Mouse (Mus musculus) hindbrain, embryonic 13.5 days (tissue): Measurements from ENCODE around the gene Olfr71. TPM values are rescaled to one million over a fixed set of nuclear protein-coding genes. Genes with fewer than 3 reads are reported as not detected.

Source experiments
- ATAC-seq: fragments of 200-750 bp; cut with Nextera tagmentation; 2 replicates; pipeline ENCODE4 v1.8.0; 2017; ENCODE audit warnings: moderate TSS enrichment; ENCODE audit not compliant: low FRiP score
- H3K27ac ChIP-seq: fragments of 300-500 bp; sonication (generic); 2 replicates; pipeline ENCODE4 v1.5.1; 2015; ENCODE audit warnings: inconsistent platforms, mild to moderate bottlenecking, moderate library complexity
- H3K27me3 ChIP-seq: fragments of 300-500 bp; sonication (generic); 2 replicates; pipeline ENCODE4 v1.6.1; 2015; ENCODE audit warnings: mild to moderate bottlenecking, inconsistent platforms
- H3K36me3 ChIP-seq: fragments of 300-500 bp; sonication (generic); 2 replicates; pipeline ENCODE4 v1.6.1; 2015; ENCODE audit warnings: mild to moderate bottlenecking, inconsistent platforms
- H3K4me1 ChIP-seq: fragments of 300-500 bp; sonication (generic); replicated peaks from 2 replicates; pipeline ENCODE4 v1.6.1; 2015; ENCODE audit warnings: inconsistent platforms
- H3K4me2 ChIP-seq: fragments of 300-500 bp; sonication (generic); 2 replicates; pipeline ENCODE4 v1.6.1; 2015; ENCODE audit warnings: inconsistent platforms, mild to moderate bottlenecking, moderate library complexity
- H3K4me3 ChIP-seq: fragments of 300-500 bp; sonication (generic); 2 replicates; pipeline ENCODE4 v1.5.1; 2015; ENCODE audit warnings: mild to moderate bottlenecking, inconsistent platforms
- H3K9ac ChIP-seq: fragments of 300-500 bp; sonication (generic); 2 replicates; pipeline ENCODE4 v1.6.1; 2015; ENCODE audit warnings: mild to moderate bottlenecking, inconsistent platforms
- H3K9me3 ChIP-seq: fragments of 300-500 bp; sonication (generic); 2 replicates; pipeline ENCODE4 v1.6.1; 2016; ENCODE audit warnings: inconsistent platforms
- whole genome bisulfite sequencing: fragments of 180-500 bp; shearing (Covaris S2); methylation state at CpG from one replicate; pipeline ENCODE4 v1.1.7; 2015; 5-methylcytosine and 5-hydroxymethylcytosine counted together
- polyA plus RNA-seq: library from polyadenylated mRNA; unstranded; fragments of >200 nt; fragmentation: Nextera tagmentation; extraction: Ambion mirVana; gene quantifications from 2 replicates; pipeline ENCODE4 v1.2.1, GENCODE M21; 2015

The Olfr71 gene
- polyA plus RNA-seq, 1 experiment from 2014 or later: not detected

- Histone ChIP-seq H3K27me3 (peaks cover 5% of the 10 kb centered on the region; the same call in 1 of the 2 replicates), H3K9ac (no peak overlapping the region), H3K9me3 (no peaks in the 10 kb centered on the region), H3K27ac (no peak overlapping the region), H3K4me1 (no peaks in the 10 kb centered on the region; the same call in 1 of the 2 replicates), H3K4me3 (no peak overlapping the region), H3K4me2 (no peak overlapping the region), H3K36me3 (no peaks in the 10 kb centered on the region)
- 65% methylated on average over 8 of the region's 8 CpGs for WGBS
- ATAC-seq: no peak
Observed at GRCm38 (mm10) chr4:43703851-43704250, 6.2 kb downstream of the Olfr71 start.

- Histone ChIP-seq H3K36me3 (no peaks in the 10 kb centered on the region), H3K9me3 (no peaks in the 10 kb centered on the region), H3K9ac (no peak overlapping the region), H3K4me2 (no peak overlapping the region), H3K27ac (no peak overlapping the region), H3K4me1 (no peaks in the 10 kb centered on the region; the same call in 1 of the 2 replicates), H3K4me3 (no peak overlapping the region), H3K27me3 (peaks cover 5% of the 10 kb centered on the region; the same call in 1 of the 2 replicates)
- no peak for ATAC-seq
- whole genome bisulfite sequencing: 80% methylated on average over 6 of the region's 6 CpGs
Observed at GRCm38 (mm10) chr4:43703439-43703838, 6.6 kb downstream of the Olfr71 start.

GRCm38 (mm10) chr4:43700707-43701106 is 9.3 kb downstream of the Olfr71 start, which contains the start of gene Olfr70:
Gene Olfr70, minus strand, starts transcription at chr4:43700807.
- Histone ChIP-seq H3K4me2 (no peak within 1 kb of the TSS), H3K27me3 (0 out of 2 replicates have a peak, but pooled peaks cover under 1% of the 10 kb centered on the region), H3K4me3 (no peak within 1 kb of the TSS), H3K9me3 (no peaks in the 10 kb centered on the region), H3K36me3 (no peaks in the 10 kb centered on the region), H3K9ac (no peak within 1 kb of the TSS), H3K27ac (no peak within 1 kb of the TSS), H3K4me1 (no peaks in the 10 kb centered on the region; the same call in 1 of the 2 replicates)
- 93% methylated on average over 6 of the region's 6 CpGs for WGBS
- ATAC-seq: no peak

- no peak overlapping the region for H3K27ac ChIP-seq
- WGBS: 90% methylated on average over 13 of the region's 13 CpGs
- no peak overlapping the region for H3K4me2 ChIP-seq
- H3K9ac ChIP-seq: no peak overlapping the region
- no peaks in the 10 kb centered on the region for H3K9me3 ChIP-seq
- no peaks in the 10 kb centered on the region for H3K27me3 ChIP-seq
- H3K36me3 ChIP-seq: peaks cover 6% of the 10 kb centered on the region; the same call in 1 of the 2 replicates
- no peak for ATAC-seq
- no peaks in the 10 kb centered on the region; the same call in 1 of the 2 replicates for H3K4me1 ChIP-seq
- no peak overlapping the region for H3K4me3 ChIP-seq
Observed at GRCm38 (mm10) chr4:43696561-43696960, 13.5 kb downstream of the Olfr71 start.

- 34% methylated on average over 9 of the region's 9 CpGs for WGBS
- no peak overlapping the region for H3K27ac ChIP-seq
- H3K9me3 ChIP-seq: no peaks in the 10 kb centered on the region
- H3K4me1 ChIP-seq: no peaks in the 10 kb centered on the region; the same call in 1 of the 2 replicates
- no peaks in the 10 kb centered on the region for H3K27me3 ChIP-seq
- no peak overlapping the region for H3K9ac ChIP-seq
- no peak for ATAC-seq
- H3K4me2 ChIP-seq: no peak overlapping the region
- peaks cover 16% of the 10 kb centered on the region for H3K36me3 ChIP-seq
- no peak overlapping the region for H3K4me3 ChIP-seq
Observed at GRCm38 (mm10) chr4:43695249-43695671, 14.8 kb downstream of the Olfr71 start.

- Histone ChIP-seq H3K4me1 (no peaks in the 10 kb centered on the region; the same call in 1 of the 2 replicates), H3K9me3 (no peaks in the 10 kb centered on the region), H3K27ac (no peak overlapping the region), H3K4me2 (no peak overlapping the region), H3K9ac (no peak overlapping the region), H3K36me3 (peaks cover 22% of the 10 kb centered on the region), H3K4me3 (no peak overlapping the region), H3K27me3 (no peaks in the 10 kb centered on the region)
- 79% methylated on average over 1 of the region's 1 CpGs for WGBS
- ATAC-seq: no peak
Observed at GRCm38 (mm10) chr4:43694439-43695248, 15.4 kb downstream of the Olfr71 start.

GRCm38 (mm10) chr4:43693806-43694241 is 16.2 kb downstream of the Olfr71 start:
- Histone ChIP-seq H3K9ac (no peak overlapping the region), H3K27ac (no peak overlapping the region), H3K27me3 (no peaks in the 10 kb centered on the region), H3K4me1 (no peaks in the 10 kb centered on the region; the same call in 1 of the 2 replicates), H3K9me3 (no peaks in the 10 kb centered on the region), H3K4me3 (no peak overlapping the region), H3K4me2 (no peak overlapping the region), H3K36me3 (peaks cover 30% of the 10 kb centered on the region)
- ATAC-seq: no peak
- 80% methylated on average over 5 of the region's 5 CpGs for WGBS

GRCm38 (mm10) chr4:43691026-43691425 is 19.0 kb downstream of the Olfr71 start:
- Histone ChIP-seq H3K27ac (no peak overlapping the region), H3K4me2 (no peak overlapping the region), H3K9me3 (no peaks in the 10 kb centered on the region), H3K4me3 (no peak overlapping the region), H3K27me3 (no peaks in the 10 kb centered on the region), H3K4me1 (no peaks in the 10 kb centered on the region), H3K9ac (no peak overlapping the region), H3K36me3 (peaks cover 55% of the 10 kb centered on the region)
- no peak for ATAC-seq
- WGBS: 87% methylated on average over 5 of the region's 5 CpGs

- Histone ChIP-seq H3K4me2 (no peak overlapping the region), H3K9me3 (no peaks in the 10 kb centered on the region), H3K9ac (no peak overlapping the region), H3K27ac (no peak overlapping the region), H3K4me1 (no peaks in the 10 kb centered on the region), H3K4me3 (no peak overlapping the region), H3K36me3 (peaks cover 65% of the 10 kb centered on the region), H3K27me3 (no peaks in the 10 kb centered on the region)
- 94% methylated on average over 17 of the region's 17 CpGs for WGBS
- no peak for ATAC-seq
Observed at GRCm38 (mm10) chr4:43690021-43690420, 20.0 kb downstream of the Olfr71 start.

- no peaks in the 10 kb centered on the region for H3K9me3 ChIP-seq
- no peak for ATAC-seq
- H3K4me1 ChIP-seq: no peaks in the 10 kb centered on the region
- no peak overlapping the region for H3K9ac ChIP-seq
- no peak overlapping the region for H3K4me2 ChIP-seq
- peaks cover 97% of the 10 kb centered on the region for H3K36me3 ChIP-seq
- H3K27ac ChIP-seq: no peak overlapping the region
- H3K4me3 ChIP-seq: no peak overlapping the region
- 87% methylated on average over 7 of the region's 7 CpGs for WGBS
- no peaks in the 10 kb centered on the region for H3K27me3 ChIP-seq
Observed at GRCm38 (mm10) chr4:43679416-43680043, 30.5 kb downstream of the Olfr71 start.

GRCm38 (mm10) chr4:43678541-43678940 is 31.5 kb downstream of the Olfr71 start:
- H3K4me3 ChIP-seq: no peak overlapping the region
- 91% methylated on average over 6 of the region's 6 CpGs for WGBS

GRCm38 (mm10) chr4:43675608-43676007 is 34.4 kb downstream of the Olfr71 start:
- WGBS: 85% methylated on average over 4 of the region's 4 CpGs
- H3K9me3 ChIP-seq: no peaks in the 10 kb centered on the region
- no peak overlapping the region for H3K9ac ChIP-seq
- no peak overlapping the region for H3K4me2 ChIP-seq
- H3K4me1 ChIP-seq: peaks cover 29% of the 10 kb centered on the region
- ATAC-seq: no peak
- H3K27ac ChIP-seq: no peak overlapping the region
- no peaks in the 10 kb centered on the region for H3K27me3 ChIP-seq
- H3K36me3 ChIP-seq: peaks cover 64% of the 10 kb centered on the region
- H3K4me3 ChIP-seq: no peak overlapping the region

More at GRCm38 (mm10) chr4:43678541-43678940, 31.5 kb downstream of the Olfr71 start:
- Histone ChIP-seq H3K9me3 (no peaks in the 10 kb centered on the region), H3K27me3 (no peaks in the 10 kb centered on the region), H3K4me1 (0 out of 2 replicates have a peak, but pooled peaks cover 2% of the 10 kb centered on the region), H3K4me2 (no peak overlapping the region), H3K36me3 (peaks cover 92% of the 10 kb centered on the region), H3K9ac (no peak overlapping the region), H3K27ac (no peak overlapping the region)
- ATAC-seq: no peak
